Mouse (Mus musculus) heart, embryonic 16.5 days (tissue): Measurements from ENCODE around the gene Tcp10a. TPM values are rescaled to one million over a fixed set of nuclear protein-coding genes. Genes with fewer than 3 reads are reported as not detected.
"Not testable (repeated sequence)": the region's sequence is repeated elsewhere in the genome, so short reads cannot be mapped to it uniquely, and the experiment has no call there.

ENCODE experiments used
- ATAC-seq: fragments of 200-750 bp; cut with Nextera tagmentation; replicated peaks from 2 replicates; pipeline ENCODE4 v1.8.0; 2017; ENCODE audit warnings: moderate number of reproducible peaks; ENCODE audit not compliant: insufficient read depth, low FRiP score; ENCODE audit errors: extremely low read depth
- H3K27ac ChIP-seq: fragments of 300-500 bp; sonication (generic); 2 replicates; pipeline ENCODE4 v1.5.1; 2014; ENCODE audit warnings: mild to moderate bottlenecking, low read length, control low read depth, moderate library complexity
- H3K27me3 ChIP-seq: fragments of 300-500 bp; sonication (generic); 2 replicates; pipeline ENCODE4 v1.6.1; 2014; ENCODE audit warnings: low read length, mixed read lengths; ENCODE audit not compliant: control insufficient read depth, insufficient read depth
- H3K36me3 ChIP-seq: fragments of 300-500 bp; sonication (generic); 2 replicates; pipeline ENCODE4 v1.6.1; 2014; ENCODE audit not compliant: control insufficient read depth, insufficient read depth
- H3K4me1 ChIP-seq: fragments of 300-500 bp; sonication (generic); 2 replicates; pipeline ENCODE4 v1.6.1; 2014; ENCODE audit warnings: low read length, mixed read lengths; ENCODE audit not compliant: control insufficient read depth, insufficient read depth
- H3K4me2 ChIP-seq: fragments of 300-500 bp; sonication (generic); 2 replicates; pipeline ENCODE4 v1.6.1; 2014; ENCODE audit warnings: low read depth, mild to moderate bottlenecking, control low read depth, low read length
- H3K4me3 ChIP-seq: fragments of 300-500 bp; sonication (generic); 2 replicates; pipeline ENCODE4 v1.5.1; 2014; ENCODE audit warnings: mild to moderate bottlenecking, control low read depth, low read length
- H3K9ac ChIP-seq: fragments of 300-500 bp; sonication (generic); 2 replicates; pipeline ENCODE4 v1.6.1; 2014; ENCODE audit warnings: low read length, control low read depth
- H3K9me3 ChIP-seq: fragments of 300-500 bp; sonication (generic); replicated peaks from 2 replicates; pipeline ENCODE4 v1.6.1; 2016; ENCODE audit warnings: low read length; ENCODE audit not compliant: control insufficient read depth
- WGBS: fragments of 180-500 bp; shearing (Covaris S2); extraction: QIAGEN DNeasy Blood & Tissue Kit; methylation state at CpG from one replicate; pipeline ENCODE4 v1.1.7; 2014; 5-methylcytosine and 5-hydroxymethylcytosine counted together
- polyA plus RNA-seq: library from polyadenylated mRNA; unstranded; fragments of >200 nt; fragmentation: Nextera tagmentation; extraction: Ambion mirVana; gene quantifications from 2 replicates; pipeline ENCODE4 v1.2.1, GENCODE M21; 2015

Tcp10a gene
- not detected in 2 replicates for polyA plus RNA-seq

DNA sequence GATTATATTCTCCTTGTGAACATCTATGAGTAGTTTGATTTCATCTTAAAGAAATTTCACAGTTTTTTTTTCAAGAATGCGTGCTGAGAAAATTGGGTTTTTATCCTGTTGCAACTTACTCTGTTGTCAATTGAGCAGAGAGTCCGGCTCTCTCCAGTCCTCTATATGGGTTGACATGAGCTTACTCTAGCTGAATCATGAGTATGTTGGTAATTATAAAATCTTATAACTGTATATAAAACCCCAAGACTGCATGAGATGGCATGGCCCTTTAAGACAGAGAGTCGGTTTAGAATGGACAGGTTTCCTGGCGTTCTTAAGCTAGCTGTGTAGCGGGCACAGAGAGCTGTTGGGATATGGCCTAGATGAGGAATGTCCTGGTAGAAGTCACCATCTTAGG is at the start of gene Tcp10a:
TSS of gene Tcp10a (plus strand) at position 301 of the 400 bp plus-strand sequence.
- H3K4me1 ChIP-seq, ATAC-seq, H3K4me3 ChIP-seq, H3K4me2 ChIP-seq, H3K9me3 ChIP-seq, H3K9ac ChIP-seq, H3K27ac ChIP-seq, H3K27me3 ChIP-seq, H3K36me3 ChIP-seq: not testable (repeated sequence)
- 89% methylated on average over 3 of the region's 5 CpGs for WGBS

DNA sequence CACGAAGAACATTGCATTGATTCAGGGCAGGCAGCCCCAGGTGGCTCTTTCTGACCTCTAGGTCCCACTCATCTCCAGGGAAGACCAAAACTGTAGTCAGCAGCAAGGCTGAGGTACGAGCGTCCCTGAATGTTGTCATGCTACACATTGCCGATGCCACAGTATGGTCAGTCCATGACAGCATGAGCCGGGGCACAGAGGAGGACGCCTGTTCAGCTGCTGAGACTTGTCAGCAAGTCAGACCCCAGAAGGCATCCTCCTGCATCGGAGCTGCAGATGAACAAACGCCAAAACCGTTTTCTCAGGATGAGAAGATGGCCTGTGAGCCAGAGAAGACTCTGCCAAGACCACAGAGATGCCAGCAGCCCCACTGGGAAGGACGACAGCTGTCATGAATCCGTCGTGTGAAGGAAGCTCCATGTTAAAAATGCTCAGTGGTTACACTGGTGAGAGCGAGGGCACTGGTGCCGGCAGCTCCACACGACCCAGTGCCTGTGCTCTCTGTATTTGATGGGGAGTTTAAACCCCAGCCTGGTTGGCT is 45.7 kb upstream of the Tcp10a start:
- Histone ChIP-seq H3K9me3 (no peaks in the 10 kb centered on the region), H3K9ac (no peak overlapping the region), H3K36me3 (peaks cover 19% of the 10 kb centered on the region; the same call in 1 of the 2 replicates), H3K4me3 (no peak overlapping the region), H3K27me3 (no peaks in the 10 kb centered on the region), H3K4me2 (no peak overlapping the region), H3K27ac (no peak overlapping the region), H3K4me1 (peaks cover 19% of the 10 kb centered on the region)
- no peak for ATAC-seq
- WGBS, result 86% methylated on average over 15 of the region's 15 CpGs

DNA sequence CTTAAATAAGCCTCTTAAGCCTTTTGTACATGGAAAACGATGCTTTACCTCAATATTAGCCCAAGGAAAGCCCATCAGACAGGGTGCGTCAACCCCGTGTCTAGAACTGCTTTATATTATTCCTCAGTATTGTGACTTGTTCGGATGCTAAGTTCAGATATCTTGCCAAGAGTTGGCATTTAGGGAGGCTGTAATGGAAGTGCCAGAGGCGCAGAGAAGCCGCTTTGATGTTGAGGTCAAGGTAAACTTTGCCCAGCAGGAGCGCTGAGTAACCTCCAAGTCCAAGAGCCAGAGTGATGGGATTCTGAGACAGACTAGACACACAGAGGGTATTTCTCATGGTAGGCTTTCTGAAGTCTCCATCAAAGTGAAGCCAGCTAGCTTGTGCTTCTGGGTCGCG is 45.2 kb upstream of the Tcp10a start:
- H3K4me2 ChIP-seq, result no peak overlapping the region
- no peak overlapping the region for H3K27ac ChIP-seq
- no peak for ATAC-seq
- WGBS, result 92% methylated on average over 9 of the region's 9 CpGs
- no peaks in the 10 kb centered on the region for H3K27me3 ChIP-seq
- H3K4me3 ChIP-seq, result no peak overlapping the region
- H3K9ac ChIP-seq, result no peak overlapping the region
- peaks cover 19% of the 10 kb centered on the region; the same call in 1 of the 2 replicates for H3K36me3 ChIP-seq
- H3K4me1 ChIP-seq, result peaks cover 20% of the 10 kb centered on the region
- H3K9me3 ChIP-seq, result no peaks in the 10 kb centered on the region

DNA sequence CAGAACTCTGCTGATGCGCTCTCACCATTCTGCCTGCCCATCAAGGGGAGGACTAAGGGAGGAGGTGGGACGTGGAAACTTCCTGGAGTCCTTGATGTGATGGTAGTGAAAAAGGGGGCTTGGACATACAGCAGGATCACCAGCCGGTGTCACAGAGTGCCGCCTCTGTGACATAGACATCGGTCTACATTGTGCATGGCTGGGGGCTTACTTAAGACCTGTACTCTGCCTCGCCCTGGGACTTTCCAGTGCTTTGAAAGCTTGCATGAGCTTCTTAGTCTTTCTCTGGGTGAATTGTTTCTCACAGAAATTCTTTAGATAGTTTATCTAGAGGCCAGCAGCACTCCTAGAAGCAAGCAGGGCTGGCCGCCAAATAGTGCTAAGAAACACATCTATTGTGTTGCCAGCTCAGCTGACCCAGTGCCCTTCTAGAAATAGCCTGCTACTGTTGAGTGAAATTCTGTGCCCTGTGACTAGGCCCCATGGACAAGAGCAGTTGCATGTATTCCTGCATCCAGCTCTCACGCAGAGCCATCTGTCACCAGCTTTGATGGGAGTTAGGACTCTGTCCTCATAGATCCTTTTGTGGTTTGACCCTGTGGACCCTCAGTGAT is 40.0 kb upstream of the Tcp10a start:
- H3K4me2 ChIP-seq, result peak overlapping the region; percentile 28; the same call in 1 of the 2 replicates
- 16% methylated on average over 8 of the region's 8 CpGs for WGBS
- H3K27ac ChIP-seq, result peak overlapping the region; percentile 98
- peak; percentile 90 for ATAC-seq
- no peak overlapping the region for H3K4me3 ChIP-seq
- H3K4me1 ChIP-seq, result peaks cover 45% of the 10 kb centered on the region
- peak overlapping the region; percentile 44 for H3K9ac ChIP-seq
- no peaks in the 10 kb centered on the region for H3K27me3 ChIP-seq
- H3K9me3 ChIP-seq, result no peaks in the 10 kb centered on the region
- H3K36me3 ChIP-seq, result peaks cover 4% of the 10 kb centered on the region; the same call in 1 of the 2 replicates

DNA sequence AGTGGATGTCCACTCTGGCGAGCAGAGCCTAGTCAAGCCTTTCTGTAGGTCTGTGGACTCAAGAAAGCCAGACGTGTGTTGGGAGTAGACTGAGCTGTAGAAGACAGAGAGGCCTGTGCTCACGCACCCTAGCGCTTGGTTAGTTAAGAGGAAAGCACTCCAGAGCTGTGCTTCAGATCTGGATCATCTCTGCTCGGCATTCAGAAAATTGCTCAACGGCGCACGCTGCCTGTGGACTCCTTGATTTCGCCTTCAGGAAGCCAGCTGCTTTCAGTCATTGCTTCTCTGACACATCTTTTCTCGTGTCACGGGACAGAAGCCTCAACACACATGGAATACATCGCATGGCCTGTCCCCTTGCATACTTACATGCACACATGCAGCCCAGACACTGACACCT is 39.2 kb upstream of the Tcp10a start:
- Histone ChIP-seq H3K4me1 (peaks cover 45% of the 10 kb centered on the region), H3K36me3 (peaks cover 3% of the 10 kb centered on the region; the same call in 1 of the 2 replicates), H3K9me3 (no peaks in the 10 kb centered on the region), H3K27me3 (no peaks in the 10 kb centered on the region), H3K27ac (peak overlapping the region; percentile 98), H3K9ac (no peak overlapping the region), H3K4me2 (no peak overlapping the region), H3K4me3 (no peak overlapping the region)
- WGBS, result 52% methylated on average over 12 of the region's 12 CpGs
- no peak for ATAC-seq

DNA sequence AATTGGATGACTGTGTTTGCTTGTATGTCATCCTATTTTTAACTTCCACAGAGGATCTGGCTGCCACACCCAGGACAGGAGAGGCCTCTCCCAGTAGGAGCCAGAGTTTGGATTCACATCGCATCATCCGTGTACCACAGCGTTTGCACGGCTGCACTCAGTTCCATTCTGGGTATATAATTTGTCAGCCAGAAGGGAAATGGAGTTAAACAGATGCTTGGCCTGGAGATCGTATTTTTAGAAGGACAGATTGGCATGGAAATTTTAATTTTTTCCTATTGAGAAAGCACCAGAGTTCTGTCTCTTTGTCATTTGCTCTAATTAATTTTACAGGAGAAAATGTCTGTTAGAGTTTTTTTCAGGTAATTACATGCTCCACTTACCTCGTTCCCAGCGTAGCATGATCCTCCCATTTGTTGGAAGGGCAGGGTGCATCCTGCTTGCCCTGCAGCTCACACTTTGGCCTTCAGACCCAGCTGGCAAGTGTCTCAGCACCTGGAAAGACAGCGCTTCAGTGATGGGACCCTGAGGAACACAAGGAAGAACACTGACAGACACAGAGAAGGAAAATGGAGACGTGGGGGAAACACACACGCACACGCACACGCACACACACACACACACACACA is 37.9 kb upstream of the Tcp10a start:
- Histone ChIP-seq H3K9ac (no peak overlapping the region), H3K27ac (peak overlapping the region; percentile 38), H3K4me2 (no peak overlapping the region), H3K36me3 (peaks cover 3% of the 10 kb centered on the region; the same call in 1 of the 2 replicates), H3K9me3 (no peaks in the 10 kb centered on the region), H3K4me3 (no peak overlapping the region), H3K4me1 (peaks cover 45% of the 10 kb centered on the region), H3K27me3 (no peaks in the 10 kb centered on the region)
- ATAC-seq, result no peak
- 71% methylated on average over 12 of the region's 12 CpGs for WGBS

DNA sequence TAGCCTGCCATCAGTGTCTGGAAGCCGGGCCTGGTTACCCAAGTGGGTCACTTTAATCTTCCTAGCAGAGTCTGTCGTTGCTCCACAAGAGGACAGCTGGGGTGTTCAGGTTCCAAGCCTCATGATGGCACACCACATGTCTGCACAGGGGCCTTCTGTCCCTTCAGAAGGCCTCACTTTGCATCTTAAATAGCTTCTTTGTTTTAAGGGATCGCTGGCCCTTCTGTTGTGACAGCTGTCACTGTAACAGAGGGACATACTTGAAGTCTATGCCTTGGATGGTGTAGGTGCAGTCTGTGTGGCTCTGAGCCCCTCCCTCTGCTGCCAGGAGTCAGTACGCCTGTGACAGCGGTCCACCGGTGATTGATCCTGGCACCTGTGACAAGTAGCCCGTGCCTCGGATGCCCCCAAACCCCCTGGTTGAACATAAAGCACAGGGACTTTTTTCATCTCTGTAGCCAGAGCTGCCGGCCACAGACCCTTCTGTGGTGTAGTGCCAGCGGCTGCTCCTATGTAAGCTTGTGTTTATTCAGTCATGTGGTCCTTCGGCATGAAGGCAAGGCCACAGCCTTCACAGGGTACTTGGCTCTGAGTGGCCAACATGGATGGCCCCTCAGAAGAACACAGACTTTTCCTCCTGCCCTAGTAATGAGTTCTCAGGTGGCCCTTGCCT is 32.3 kb upstream of the Tcp10a start:
- no peaks in the 10 kb centered on the region for H3K9me3 ChIP-seq
- no peak for ATAC-seq
- peaks cover 14% of the 10 kb centered on the region for H3K36me3 ChIP-seq
- no peak overlapping the region for H3K27ac ChIP-seq
- H3K4me2 ChIP-seq, result no peak overlapping the region
- H3K9ac ChIP-seq, result no peak overlapping the region
- no peak overlapping the region for H3K4me3 ChIP-seq
- H3K27me3 ChIP-seq, result no peaks in the 10 kb centered on the region
- WGBS, result 76% methylated on average over 11 of the region's 11 CpGs
- H3K4me1 ChIP-seq, result peaks cover 10% of the 10 kb centered on the region

DNA sequence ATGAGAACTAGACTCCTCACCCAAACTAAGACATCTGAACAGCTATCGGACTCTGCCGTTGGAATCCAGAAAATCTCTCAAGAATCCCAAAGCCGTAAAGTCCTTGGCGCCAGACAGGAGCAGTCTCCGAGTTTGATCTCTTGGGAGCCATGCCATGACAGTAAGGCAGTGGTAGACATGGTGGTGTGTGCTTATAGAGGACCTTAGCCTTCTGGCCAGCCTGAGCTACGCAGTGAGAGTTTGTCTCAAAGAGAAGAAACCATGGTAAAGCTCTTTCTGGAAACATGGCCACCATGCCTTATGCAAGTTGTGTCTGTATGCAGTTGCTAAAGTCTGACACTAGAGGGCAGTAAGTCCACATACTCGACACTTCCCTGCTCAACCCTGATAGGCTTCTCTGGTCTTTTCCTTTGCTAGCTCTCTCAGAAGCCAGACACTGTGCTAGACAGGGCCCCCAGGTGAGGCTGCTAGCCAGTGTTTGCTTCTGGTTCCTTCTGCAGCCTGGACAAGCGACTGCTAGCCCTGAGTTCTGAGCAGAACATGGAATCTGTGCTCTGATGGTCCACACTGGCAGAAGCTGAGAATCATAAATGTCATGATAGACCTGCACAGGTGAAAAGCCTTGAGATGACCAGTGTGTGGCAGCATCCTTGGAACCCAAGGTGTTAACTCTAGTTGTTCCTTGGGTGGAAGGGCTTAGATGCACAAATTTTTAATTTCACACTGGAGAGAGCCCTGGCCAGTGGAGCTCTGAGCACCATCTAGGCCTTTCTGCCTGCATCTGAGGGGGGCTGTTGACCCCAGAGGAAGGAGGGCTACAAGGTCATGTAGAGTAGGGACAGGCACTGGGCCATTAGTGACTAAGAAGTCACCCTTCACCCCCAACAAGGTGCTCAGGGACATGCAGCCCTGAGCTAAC is 17.9 kb upstream of the Tcp10a start:
- H3K4me2 ChIP-seq, H3K9me3 ChIP-seq, H3K27me3 ChIP-seq, H3K36me3 ChIP-seq, H3K9ac ChIP-seq, H3K27ac ChIP-seq, H3K4me3 ChIP-seq, H3K4me1 ChIP-seq: not testable (repeated sequence)
- 49% methylated on average over 8 of the region's 8 CpGs for WGBS
- peak; percentile 68; the same call in 1 of the 2 replicates for ATAC-seq
